ENCODE assay signal across 8 mouse cellular contexts in genomic region chr14:118136744-118137452, GRCm38 (mm10). TPM values are rescaled to one million over a fixed set of nuclear protein-coding genes. Genes with fewer than 3 reads are reported as not detected.
DNase-seq lines count a peak whose midpoint lies in the region; ATAC-seq lines count a peak whose summit lies in the region.

Gene Gpr180, plus strand, starts transcription at chr14:118137158.

- H3K9me3 ChIP-seq in hindbrain, embryonic 14.5 days (ENCODE audit: control insufficient read depth, low read length): no peaks in the 10 kb centered on the region

- under 1% methylated on average over 71 of the region's 77 CpGs for WGBS in hindbrain, embryonic 14.5 days

- peak within 1 kb of the TSS; percentile 96 for H3K4me3 ChIP-seq in hindbrain, embryonic 14.5 days (replicated peaks; ENCODE audit: low read length)

- H3K27me3 ChIP-seq in hindbrain, embryonic 14.5 days (ENCODE audit: control insufficient read depth, insufficient read depth, low read length): no peaks in the 10 kb centered on the region

- H3K4me1 ChIP-seq in hindbrain, embryonic 14.5 days (replicated peaks; ENCODE audit: control insufficient read depth, insufficient read depth, low read length): peaks cover 26% of the 10 kb centered on the region

- H3K27ac ChIP-seq in hindbrain, embryonic 14.5 days: peak within 1 kb of the TSS; percentile 80

- peak; percentile 98 for DNase-seq in R1 (ENCODE audit: low read depth, low spot score)
- DNase-seq in cerebellum, postnatal 25 days: peak; percentile 98 to 100
- DNase-seq in frontal cortex, postnatal 25 days (ENCODE audit: low spot score in 2 of 2): peak; percentile 91 to 93
- DNase-seq in hindbrain, embryonic 14.5 days (ENCODE audit: low spot score): peak; percentile 96
- peak; percentile 93 for DNase-seq in layer of hippocampus, postnatal 36 days
- peak; percentile 98 for DNase-seq in lung, postnatal 36 days
- peak; percentile 98 for DNase-seq in retina, postnatal 1 day
- peak; percentile 90 to 92 for DNase-seq in urinary bladder, adult 18-20 months (ENCODE audit: low spot score in 2 of 2)

- peaks cover 18% of the 10 kb centered on the region for H3K36me3 ChIP-seq in hindbrain, embryonic 14.5 days (replicated peaks; ENCODE audit: control insufficient read depth, insufficient read depth)

- peak within 1 kb of the TSS; percentile 96 for H3K4me2 ChIP-seq in hindbrain, embryonic 14.5 days (replicated peaks)

- peak; percentile 96 for ATAC-seq in hindbrain, embryonic 14.5 days (ENCODE audit: low FRiP score)

- peak within 1 kb of the TSS; percentile 84 for H3K9ac ChIP-seq in hindbrain, embryonic 14.5 days

RNA-seq across cellular contexts. Expression of gene Gpr180, which starts in this region (rescaled TPM):
- polyA plus RNA-seq in hindbrain, embryonic 14.5 days (2014; fragmentation: Nextera tagmentation; extraction: Ambion mirVana): 47.5 and 51.7 TPM in 2 replicates
- 10 to 100 TPM; 25.7 to 26.1 TPM for total RNA-seq in layer of hippocampus, postnatal 36 days (2021)

Comparison
In these comparisons a context has a peak if more than half of its experiments do, and no peak if none do; other contexts are left out.
1. Peak in every context shown above with its lines: DNase-seq, ATAC-seq, H3K4me3 ChIP-seq and H3K27ac ChIP-seq.